Mouse (Mus musculus) intestine, embryonic 15.5 days (tissue): ENCODE measurements around the gene Gm20388. TPM values are rescaled to one million over a fixed set of nuclear protein-coding genes. Genes with fewer than 3 reads are reported as not detected.

ENCODE experiments used
- ATAC-seq: fragments of 200-750 bp; cut with Nextera tagmentation; 2 replicates; pipeline ENCODE4 v1.8.0; 2017; ENCODE audit warnings: moderate TSS enrichment, moderate library complexity
- H3K27ac ChIP-seq: fragments of 300-500 bp; sonication (generic); 2 replicates; pipeline ENCODE4 v1.5.1; 2015; ENCODE audit warnings: mild to moderate bottlenecking, inconsistent platforms
- H3K27me3 ChIP-seq: fragments of 300-500 bp; sonication (generic); replicated peaks from 2 replicates; pipeline ENCODE4 v1.6.1; 2015; ENCODE audit warnings: inconsistent platforms
- H3K36me3 ChIP-seq: fragments of 300-500 bp; sonication (generic); 2 replicates; pipeline ENCODE4 v1.6.1; 2015; ENCODE audit warnings: inconsistent platforms
- H3K4me1 ChIP-seq: fragments of 300-500 bp; sonication (generic); replicated peaks from 2 replicates; pipeline ENCODE4 v1.6.1; 2015; ENCODE audit warnings: inconsistent platforms
- H3K4me2 ChIP-seq: fragments of 300-500 bp; sonication (generic); replicated peaks from 2 replicates; pipeline ENCODE4 v1.6.1; 2015; ENCODE audit warnings: mild to moderate bottlenecking, inconsistent platforms
- H3K4me3 ChIP-seq: fragments of 300-500 bp; sonication (generic); replicated peaks from 2 replicates; pipeline ENCODE4 v1.5.1; 2015; ENCODE audit warnings: inconsistent platforms
- H3K9ac ChIP-seq: fragments of 300-500 bp; sonication (generic); 2 replicates; pipeline ENCODE4 v1.6.1; 2015; ENCODE audit warnings: inconsistent platforms
- H3K9me3 ChIP-seq: fragments of 300-500 bp; sonication (generic); 2 replicates; pipeline ENCODE4 v1.6.1; 2016; ENCODE audit warnings: inconsistent platforms
- WGBS: fragments of 180-500 bp; shearing (Covaris S2); methylation state at CpG from one replicate; pipeline ENCODE4 v1.1.7; 2015; 5-methylcytosine and 5-hydroxymethylcytosine counted together
- polyA plus RNA-seq: library from polyadenylated mRNA; unstranded; fragments of >200 nt; fragmentation: Nextera tagmentation; extraction: Ambion mirVana; gene quantifications from 2 replicates; pipeline ENCODE4 v1.2.1, GENCODE M21; 2015

The Gm20388 gene
- polyA plus RNA-seq, 1 experiment from 2014 or later, result not detected

DNA sequence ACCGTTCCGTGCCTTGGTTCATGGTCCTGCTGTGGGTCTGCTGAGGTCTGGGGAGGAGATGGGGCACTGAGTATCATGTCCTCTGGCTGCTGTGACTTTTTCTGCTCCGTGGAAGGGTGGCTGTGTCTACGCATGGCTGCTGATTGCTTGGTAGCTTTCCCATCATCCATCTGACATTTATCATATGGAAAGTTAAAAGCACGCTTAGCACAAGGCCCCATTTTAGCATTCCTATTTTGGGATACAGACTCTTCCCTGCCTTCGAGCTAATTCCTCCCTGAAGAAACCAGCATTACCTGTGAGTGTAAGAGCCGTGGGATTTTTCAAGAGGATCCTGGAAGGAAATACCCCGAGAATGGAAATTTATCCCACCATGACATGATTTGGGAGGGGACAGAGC, 3906.3 kb downstream of the Gm20388 start:
- no peak for ATAC-seq
- Histone ChIP-seq H3K4me2 (no peak overlapping the region), H3K27ac (no peak overlapping the region), H3K36me3 (no peaks in the 10 kb centered on the region), H3K4me3 (no peak overlapping the region), H3K9ac (no peak overlapping the region), H3K9me3 (no peaks in the 10 kb centered on the region; the same call in 1 of the 2 replicates), H3K27me3 (no peaks in the 10 kb centered on the region), H3K4me1 (peaks cover 14% of the 10 kb centered on the region)
- 79% methylated on average over 8 of the region's 8 CpGs for WGBS

DNA sequence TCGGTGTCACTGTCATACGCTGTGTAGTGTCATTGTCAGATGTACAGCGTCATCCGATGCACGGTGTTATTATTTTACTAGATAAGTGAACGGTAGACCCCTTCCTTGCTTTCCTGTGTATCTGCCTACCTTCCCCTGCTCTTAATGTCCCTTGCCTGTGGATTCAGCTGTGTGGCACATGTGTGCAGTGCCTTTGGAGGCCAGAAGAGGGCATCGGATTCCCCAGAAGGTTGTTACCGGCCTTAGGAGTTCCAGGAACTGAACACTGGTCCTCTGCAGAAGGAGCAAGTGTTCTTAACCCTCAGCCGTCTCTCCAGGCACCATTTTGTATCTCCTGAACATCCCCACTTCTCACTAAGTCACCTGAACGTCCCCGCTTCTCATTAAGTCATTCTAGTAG, 3907.1 kb downstream of the Gm20388 start:
- ATAC-seq, result no peak
- Histone ChIP-seq H3K36me3 (no peaks in the 10 kb centered on the region), H3K27me3 (no peaks in the 10 kb centered on the region), H3K4me2 (no peak overlapping the region), H3K9me3 (no peaks in the 10 kb centered on the region; the same call in 1 of the 2 replicates), H3K4me3 (no peak overlapping the region), H3K4me1 (peaks cover 14% of the 10 kb centered on the region), H3K27ac (no peak overlapping the region), H3K9ac (no peak overlapping the region)
- 93% methylated on average over 11 of the region's 11 CpGs for WGBS

DNA sequence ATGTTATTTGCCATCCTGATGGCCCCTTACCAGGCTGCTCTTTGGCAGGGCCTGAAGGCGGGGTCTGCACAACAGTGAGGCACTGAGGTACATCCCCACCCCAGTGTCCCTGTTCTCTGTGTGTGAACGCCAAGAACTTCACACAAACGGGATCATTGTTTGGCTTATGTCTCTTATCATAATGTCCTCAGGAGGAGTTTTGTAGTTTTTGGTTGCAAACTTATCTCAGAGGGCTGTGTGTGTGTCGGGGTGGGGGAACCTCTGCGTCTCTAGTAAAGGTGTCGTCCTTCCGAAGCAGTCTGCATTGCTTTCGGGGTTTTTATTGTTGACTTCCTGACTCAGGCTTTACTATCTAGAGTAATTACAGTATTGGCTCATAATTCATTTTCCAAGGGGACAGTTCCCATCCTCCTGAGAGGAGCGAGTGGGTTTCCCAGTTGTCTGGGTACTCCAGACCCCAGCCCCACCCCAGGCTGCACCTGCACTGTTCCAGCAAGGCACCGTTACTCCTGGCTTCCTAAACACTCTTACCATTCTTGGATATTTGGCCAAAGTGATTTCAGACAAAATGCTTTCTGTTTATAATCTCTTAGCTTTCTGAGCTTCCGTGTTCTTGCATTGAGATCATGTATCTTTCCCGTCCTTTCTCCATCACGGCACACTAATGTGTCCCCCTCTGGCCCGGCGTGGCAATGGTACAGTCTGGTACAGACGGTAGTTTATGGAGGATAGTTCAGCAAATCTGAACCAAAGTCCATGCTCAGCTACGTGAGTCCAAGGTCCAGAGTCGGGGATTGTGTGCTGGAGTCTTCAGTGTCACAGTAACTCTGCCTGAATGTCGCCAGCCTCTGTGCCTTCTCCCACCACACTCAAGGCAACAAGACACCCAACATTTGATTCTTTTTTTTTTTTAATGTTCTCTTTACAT, 3909.3 kb downstream of the Gm20388 start:
- Histone ChIP-seq H3K27me3 (no peaks in the 10 kb centered on the region), H3K4me3 (no peak overlapping the region), H3K27ac (peak overlapping the region; percentile 48; the same call in 1 of the 2 replicates), H3K9ac (no peak overlapping the region), H3K36me3 (0 out of 2 replicates have a peak, but pooled peaks cover 6% of the 10 kb centered on the region), H3K4me1 (no peaks in the 10 kb centered on the region), H3K9me3 (no peaks in the 10 kb centered on the region; the same call in 1 of the 2 replicates), H3K4me2 (no peak overlapping the region)
- 75% methylated on average over 19 of the region's 19 CpGs for WGBS
- ATAC-seq, result peak; percentile 82

DNA sequence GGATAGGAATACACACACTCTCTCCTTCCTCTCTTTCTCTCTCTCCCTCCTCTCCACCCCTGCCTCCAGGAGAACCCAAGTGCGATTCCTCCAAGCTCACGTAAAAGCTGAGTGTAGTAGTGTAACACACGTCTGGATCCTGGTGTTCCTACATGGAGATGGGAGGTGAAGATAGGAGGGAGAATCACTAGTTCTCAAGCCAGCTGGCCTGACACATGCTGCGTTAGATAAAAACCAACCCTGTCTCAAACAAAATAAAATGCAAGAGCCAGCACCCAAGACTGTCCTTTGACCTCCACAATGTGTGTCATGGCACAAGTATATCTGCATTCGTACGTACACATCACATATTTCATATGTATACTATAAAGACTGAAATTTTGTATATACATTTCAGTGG, 3910.1 kb downstream of the Gm20388 start:
- H3K4me1 ChIP-seq, result no peaks in the 10 kb centered on the region
- 0 out of 2 replicates have a peak, but pooled peaks cover 6% of the 10 kb centered on the region for H3K36me3 ChIP-seq
- no peaks in the 10 kb centered on the region for H3K27me3 ChIP-seq
- no peaks in the 10 kb centered on the region; the same call in 1 of the 2 replicates for H3K9me3 ChIP-seq
- no peak overlapping the region for H3K9ac ChIP-seq
- H3K27ac ChIP-seq, result peak overlapping the region; percentile 27; the same call in 1 of the 2 replicates
- ATAC-seq, result no peak
- no peak overlapping the region for H3K4me3 ChIP-seq
- no peak overlapping the region for H3K4me2 ChIP-seq
- 84% methylated on average over 6 of the region's 6 CpGs for WGBS

DNA sequence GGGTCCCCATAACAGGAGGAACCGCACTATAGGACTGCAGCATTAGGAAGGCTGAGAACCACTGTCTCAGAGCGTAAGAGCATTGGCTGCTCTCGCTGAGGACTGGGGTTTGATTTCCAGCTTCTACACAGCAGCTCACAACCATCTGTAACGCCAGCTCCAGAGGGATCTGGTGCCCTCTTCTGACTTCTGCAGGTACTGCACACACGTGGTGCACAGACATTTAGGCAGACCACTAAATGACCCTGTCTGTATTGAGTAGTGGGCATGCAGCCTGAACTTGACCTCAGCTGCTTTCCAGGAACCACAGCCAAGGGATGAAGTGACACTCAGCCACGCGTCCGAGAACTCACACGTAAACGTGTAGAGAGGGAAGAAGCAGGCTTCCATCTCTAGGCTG, 3912.5 kb downstream of the Gm20388 start:
- Histone ChIP-seq H3K27me3 (no peaks in the 10 kb centered on the region), H3K27ac (no peak overlapping the region), H3K4me3 (no peak overlapping the region), H3K4me1 (no peaks in the 10 kb centered on the region), H3K36me3 (0 out of 2 replicates have a peak, but pooled peaks cover 13% of the 10 kb centered on the region), H3K9me3 (no peaks in the 10 kb centered on the region), H3K4me2 (no peak overlapping the region), H3K9ac (no peak overlapping the region)
- no peak for ATAC-seq
- 88% methylated on average over 10 of the region's 10 CpGs for WGBS

DNA sequence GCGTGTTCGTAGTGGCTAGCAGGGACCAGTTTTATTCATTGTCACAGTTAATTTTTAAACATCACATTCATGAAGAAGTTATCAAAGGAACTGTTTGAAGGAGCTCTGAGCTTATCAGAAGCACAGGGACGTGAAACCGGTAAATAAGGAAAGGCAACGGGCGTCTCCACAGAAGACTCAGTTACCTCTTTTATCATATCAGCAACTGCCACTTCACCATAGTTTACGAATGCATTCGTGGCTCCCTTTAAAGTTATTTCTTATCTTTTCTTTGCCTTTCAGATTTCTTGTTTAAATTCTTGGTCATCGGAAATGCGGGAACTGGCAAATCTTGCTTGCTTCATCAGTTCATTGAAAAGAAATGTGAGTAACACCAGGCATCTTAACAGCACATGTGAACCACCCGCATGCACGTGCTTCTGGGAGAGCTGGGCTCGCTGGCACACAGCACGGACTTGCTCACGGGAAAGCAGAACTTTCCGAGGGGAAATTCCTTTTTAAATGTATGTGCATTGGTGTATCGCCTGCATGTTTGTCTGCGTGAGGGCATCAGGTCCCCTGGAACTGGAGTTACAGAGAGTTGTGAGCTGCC, 3913.0 kb downstream of the Gm20388 start:
- H3K4me1 ChIP-seq, result no peaks in the 10 kb centered on the region
- no peak for ATAC-seq
- no peaks in the 10 kb centered on the region for H3K9me3 ChIP-seq
- WGBS, result 76% methylated on average over 18 of the region's 18 CpGs
- no peak overlapping the region for H3K27ac ChIP-seq
- no peak overlapping the region for H3K9ac ChIP-seq
- 0 out of 2 replicates have a peak, but pooled peaks cover 17% of the 10 kb centered on the region for H3K36me3 ChIP-seq
- no peaks in the 10 kb centered on the region for H3K27me3 ChIP-seq
- H3K4me2 ChIP-seq, result no peak overlapping the region
- no peak overlapping the region for H3K4me3 ChIP-seq

DNA sequence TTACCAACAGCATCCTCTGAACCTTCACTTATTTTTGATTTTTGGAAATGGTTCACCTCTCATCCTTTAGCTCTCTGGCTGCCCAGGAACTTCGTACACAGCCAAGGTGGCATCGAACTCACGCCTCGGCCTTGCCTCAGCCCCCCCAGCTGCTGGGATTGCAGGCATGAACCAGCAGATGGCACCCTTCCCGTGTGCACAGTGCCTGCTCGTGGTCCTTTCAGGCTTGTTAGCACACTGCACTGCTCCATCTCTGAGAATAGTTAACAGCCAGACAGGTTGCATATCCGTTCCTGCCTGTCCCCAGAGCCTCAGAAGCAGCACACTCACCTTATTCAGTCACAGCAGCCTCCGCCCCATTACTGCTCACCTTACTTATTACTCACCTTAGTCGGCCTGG, 3915.4 kb downstream of the Gm20388 start:
- Histone ChIP-seq H3K4me1 (no peaks in the 10 kb centered on the region), H3K36me3 (0 out of 2 replicates have a peak, but pooled peaks cover 23% of the 10 kb centered on the region), H3K4me2 (no peak overlapping the region), H3K27me3 (no peaks in the 10 kb centered on the region), H3K9ac (no peak overlapping the region), H3K9me3 (no peaks in the 10 kb centered on the region), H3K27ac (no peak overlapping the region), H3K4me3 (no peak overlapping the region)
- 63% methylated on average over 9 of the region's 9 CpGs for WGBS
- ATAC-seq, result peak; percentile 52; the same call in 1 of the 2 replicates

DNA sequence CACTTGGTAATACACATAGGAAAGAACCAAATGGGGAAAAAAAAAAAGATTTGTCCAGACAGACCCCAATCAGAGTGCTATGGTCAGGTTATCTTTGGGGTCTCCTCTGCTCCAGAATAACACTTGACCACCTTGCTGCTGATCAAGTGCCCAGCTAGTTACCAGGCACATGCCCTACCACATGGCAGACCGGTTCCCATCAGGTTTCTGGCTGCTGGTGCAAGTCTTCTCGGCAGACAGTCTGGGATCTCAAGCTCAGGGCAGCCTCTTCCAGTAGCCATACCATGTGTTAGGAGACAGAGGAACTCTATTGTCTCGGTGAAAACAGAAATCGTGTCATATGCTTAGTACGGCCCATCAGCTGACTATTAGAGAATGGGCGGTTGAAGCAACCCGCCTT, 3916.1 kb downstream of the Gm20388 start:
- H3K27ac ChIP-seq, result no peak overlapping the region
- H3K9ac ChIP-seq, result no peak overlapping the region
- H3K36me3 ChIP-seq, result 0 out of 2 replicates have a peak, but pooled peaks cover 23% of the 10 kb centered on the region
- H3K27me3 ChIP-seq, result no peaks in the 10 kb centered on the region
- H3K9me3 ChIP-seq, result no peaks in the 10 kb centered on the region
- no peak overlapping the region for H3K4me2 ChIP-seq
- no peaks in the 10 kb centered on the region for H3K4me1 ChIP-seq
- WGBS, result 89% methylated on average over 7 of the region's 7 CpGs
- H3K4me3 ChIP-seq, result no peak overlapping the region
- no peak for ATAC-seq

DNA sequence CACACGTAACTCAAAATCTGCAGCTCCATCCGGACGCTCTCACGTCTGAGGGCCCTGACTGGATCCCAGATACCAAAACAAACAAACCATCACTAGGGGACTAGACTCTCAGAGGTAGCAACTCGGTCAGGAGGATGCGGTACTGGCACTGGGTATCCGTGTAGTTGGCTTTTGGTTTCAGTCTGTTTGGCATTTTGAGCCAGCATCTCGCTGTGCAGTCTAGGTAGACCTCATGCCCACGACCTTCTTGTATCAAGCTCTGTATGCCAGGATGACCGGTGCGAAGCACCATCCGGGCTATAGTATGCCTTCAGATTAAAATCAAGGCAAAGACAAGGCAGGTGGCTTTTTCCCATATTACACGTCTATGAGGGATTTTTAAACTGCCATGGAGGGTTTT, 3916.9 kb downstream of the Gm20388 start:
- Histone ChIP-seq H3K4me2 (no peak overlapping the region), H3K4me1 (no peaks in the 10 kb centered on the region), H3K9me3 (no peaks in the 10 kb centered on the region), H3K27ac (no peak overlapping the region), H3K36me3 (0 out of 2 replicates have a peak, but pooled peaks cover 23% of the 10 kb centered on the region), H3K9ac (no peak overlapping the region), H3K4me3 (no peak overlapping the region), H3K27me3 (no peaks in the 10 kb centered on the region)
- ATAC-seq, result no peak
- 92% methylated on average over 13 of the region's 13 CpGs for WGBS

DNA sequence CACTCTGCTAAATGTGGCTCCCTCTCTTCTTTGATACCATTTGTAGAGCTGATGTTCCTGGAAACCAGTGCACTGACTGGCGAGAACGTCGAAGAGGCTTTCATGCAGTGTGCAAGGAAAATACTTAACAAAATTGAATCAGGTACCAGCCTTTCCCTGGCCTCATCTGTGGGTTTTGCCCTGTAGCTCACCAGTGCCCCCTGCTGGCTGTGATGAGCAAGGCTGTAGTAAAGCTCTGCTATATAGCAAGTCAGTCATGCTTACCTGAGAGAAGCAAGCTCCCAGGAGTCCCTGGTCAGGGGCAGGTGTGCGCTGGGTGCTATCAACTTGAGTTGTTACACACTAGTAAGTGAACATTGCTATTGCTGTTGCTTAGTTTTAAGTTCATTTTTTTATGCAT, 3922.1 kb downstream of the Gm20388 start:
- no peak for ATAC-seq
- H3K9ac ChIP-seq, result no peak overlapping the region
- H3K4me2 ChIP-seq, result no peak overlapping the region
- no peaks in the 10 kb centered on the region for H3K9me3 ChIP-seq
- H3K4me1 ChIP-seq, result no peaks in the 10 kb centered on the region
- no peaks in the 10 kb centered on the region for H3K27me3 ChIP-seq
- H3K27ac ChIP-seq, result no peak overlapping the region
- H3K36me3 ChIP-seq, result peaks cover 22% of the 10 kb centered on the region; the same call in 1 of the 2 replicates
- no peak overlapping the region for H3K4me3 ChIP-seq
- WGBS, result 98% methylated on average over 4 of the region's 4 CpGs

DNA sequence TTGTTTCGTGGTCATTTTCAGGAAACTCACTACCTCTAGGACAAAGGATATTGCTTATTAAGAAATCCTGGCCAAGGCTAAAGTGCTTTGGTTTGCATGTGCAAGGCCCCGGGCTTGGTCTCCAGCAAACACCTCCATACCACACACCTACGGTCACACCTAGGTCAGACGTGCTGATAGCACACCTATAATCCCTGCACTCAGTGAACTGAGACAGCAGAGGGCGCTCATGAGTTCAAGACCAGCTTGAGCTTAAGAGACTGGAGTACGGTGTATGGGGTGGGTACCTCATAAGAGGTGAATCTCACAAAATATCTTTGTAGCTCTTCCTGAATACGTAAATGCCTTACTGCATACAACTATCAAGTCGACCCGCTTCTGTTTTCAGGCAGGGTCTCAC, 3924.8 kb downstream of the Gm20388 start:
- Histone ChIP-seq H3K4me2 (no peak overlapping the region), H3K27me3 (no peaks in the 10 kb centered on the region), H3K9me3 (no peaks in the 10 kb centered on the region), H3K4me3 (no peak overlapping the region), H3K4me1 (no peaks in the 10 kb centered on the region), H3K27ac (no peak overlapping the region), H3K9ac (no peak overlapping the region), H3K36me3 (peaks cover 11% of the 10 kb centered on the region; the same call in 1 of the 2 replicates)
- ATAC-seq, result no peak; the same call in 1 of the 2 replicates
- 59% methylated on average over 9 of the region's 9 CpGs for WGBS

DNA sequence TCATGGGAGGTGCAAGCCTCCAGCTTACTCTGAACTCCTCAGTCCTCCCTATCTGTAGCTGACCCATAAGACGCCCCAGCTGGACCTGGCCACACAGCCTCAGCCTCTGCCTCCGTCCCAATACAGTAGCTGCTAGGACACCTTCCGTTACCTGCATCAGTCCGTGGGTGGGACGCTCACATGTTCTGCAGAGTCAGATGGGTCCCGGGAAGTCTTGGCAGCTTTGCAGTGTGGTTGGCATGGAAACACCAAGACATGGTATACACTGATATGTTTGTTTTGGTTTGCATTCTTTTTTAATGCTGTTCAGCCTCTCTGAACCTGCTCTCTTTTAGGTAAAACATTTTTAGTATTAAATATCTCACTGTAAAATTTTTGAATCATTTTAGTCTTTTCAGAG, 3925.7 kb downstream of the Gm20388 start:
- no peak for ATAC-seq
- Histone ChIP-seq H3K27me3 (no peaks in the 10 kb centered on the region), H3K36me3 (peaks cover 11% of the 10 kb centered on the region; the same call in 1 of the 2 replicates), H3K9me3 (no peaks in the 10 kb centered on the region), H3K9ac (no peak overlapping the region), H3K27ac (no peak overlapping the region), H3K4me2 (no peak overlapping the region), H3K4me3 (no peak overlapping the region), H3K4me1 (no peaks in the 10 kb centered on the region)
- WGBS, result 89% methylated on average over 6 of the region's 6 CpGs
